In genomic region chr10:80678601-80679377, GRCm38 (mm10) we compare ENCODE assay signal across 7 mouse cellular contexts. TPM values are rescaled to one million over a fixed set of nuclear protein-coding genes. Genes with fewer than 3 reads are reported as not detected.
DNase-seq lines count a peak whose midpoint lies in the region; ATAC-seq and TF ChIP-seq lines count a peak whose summit lies in the region.

No protein-coding gene starts in this region.

- TF ChIP-seq CTCF in hindbrain, postnatal 0 days (IDR thresholded peaks at IDR 0.05; ENCODE audit: low read depth), result no peak

- no peaks in the 10 kb centered on the region for H3K9me3 ChIP-seq in embryonic facial prominence, embryonic 11.5 days (replicated peaks; ENCODE audit: control insufficient read depth, low read length)
- no peaks in the 10 kb centered on the region for H3K9me3 ChIP-seq in hindbrain, postnatal 0 days (ENCODE audit: low read length)
- H3K9me3 ChIP-seq in lung, embryonic 16.5 days (ENCODE audit: control insufficient read depth, low read length), result no peaks in the 10 kb centered on the region

- peak overlapping the region; percentile 94; the same call in 1 of the 2 replicates for H3K27ac ChIP-seq in embryonic facial prominence, embryonic 11.5 days (replicated peaks; ENCODE audit: low read depth, low read length)
- H3K27ac ChIP-seq in hindbrain, postnatal 0 days, result peak overlapping the region; percentile 97
- peak overlapping the region; percentile 98 for H3K27ac ChIP-seq in lung, embryonic 16.5 days (ENCODE audit: low read length)

- H3K4me1 ChIP-seq in embryonic facial prominence, embryonic 11.5 days (ENCODE audit: control insufficient read depth, insufficient read depth, low read length), result peaks cover 17% of the 10 kb centered on the region
- peaks cover 41% of the 10 kb centered on the region for H3K4me1 ChIP-seq in hindbrain, postnatal 0 days (ENCODE audit: insufficient read depth, low read length)
- H3K4me1 ChIP-seq in lung, embryonic 16.5 days (replicated peaks; ENCODE audit: control insufficient read depth, insufficient read depth, low read length), result peaks cover 40% of the 10 kb centered on the region

- H3K9ac ChIP-seq in embryonic facial prominence, embryonic 11.5 days (replicated peaks; ENCODE audit: low read length), result no peak overlapping the region; the same call in 1 of the 2 replicates
- H3K9ac ChIP-seq in hindbrain, postnatal 0 days (replicated peaks; ENCODE audit: low read length), result no peak overlapping the region
- H3K9ac ChIP-seq in lung, embryonic 16.5 days (ENCODE audit: low read length), result peak overlapping the region; percentile 80; the same call in 1 of the 2 replicates

- no peaks in the 10 kb centered on the region for H3K36me3 ChIP-seq in embryonic facial prominence, embryonic 11.5 days (replicated peaks; ENCODE audit: control insufficient read depth, insufficient read depth, low read depth, low read length)
- no peaks in the 10 kb centered on the region for H3K36me3 ChIP-seq in hindbrain, postnatal 0 days (ENCODE audit: insufficient read depth, low read length)
- H3K36me3 ChIP-seq in lung, embryonic 16.5 days (ENCODE audit: control insufficient read depth, insufficient read depth, low read length), result no peaks in the 10 kb centered on the region

- no peak for ATAC-seq in embryonic facial prominence, embryonic 11.5 days (replicated peaks; ENCODE audit: insufficient number of reproducible peaks, low FRiP score, low TSS enrichment, low read depth)
- ATAC-seq in hindbrain, postnatal 0 days, result no peak
- ATAC-seq in lung, embryonic 16.5 days (ENCODE audit: low read depth), result peak; percentile 2; the same call in 1 of the 2 replicates

- 63% methylated on average over 7 of the region's 10 CpGs for WGBS in embryonic facial prominence, embryonic 11.5 days
- WGBS in hindbrain, postnatal 0 days, result 40% methylated on average over 10 of the region's 10 CpGs
- 35% methylated on average over 10 of the region's 10 CpGs for WGBS in lung, embryonic 16.5 days

- no peak overlapping the region; the same call in 1 of the 2 replicates for H3K4me3 ChIP-seq in embryonic facial prominence, embryonic 11.5 days (ENCODE audit: low read depth, low read length)
- H3K4me3 ChIP-seq in hindbrain, postnatal 0 days (ENCODE audit: low read length), result no peak overlapping the region
- H3K4me3 ChIP-seq in lung, embryonic 16.5 days (ENCODE audit: low read length), result no peak overlapping the region

- H3K27me3 ChIP-seq in embryonic facial prominence, embryonic 11.5 days (ENCODE audit: control insufficient read depth, insufficient read depth, low read length), result no peaks in the 10 kb centered on the region
- H3K27me3 ChIP-seq in hindbrain, postnatal 0 days (ENCODE audit: insufficient read depth, low read length), result no peaks in the 10 kb centered on the region
- no peaks in the 10 kb centered on the region for H3K27me3 ChIP-seq in lung, embryonic 16.5 days (ENCODE audit: control insufficient read depth, insufficient read depth, low read depth, low read length)

- DNase-seq in spleen, postnatal 4 days (ENCODE audit: low spot score in 2 of 2), result peak; percentile 61 to 77
- no peak for DNase-seq in spleen, adult 12 weeks (ENCODE audit: low spot score)
- DNase-seq in embryonic facial prominence, embryonic 11.5 days (ENCODE audit: low spot score), result no peak
- peak; percentile 25 for DNase-seq in hindbrain, postnatal 0 days (ENCODE audit: low spot score)
- peak; percentile 47 for DNase-seq in thymus, postnatal 25 days
- DNase-seq in right cerebral cortex, postnatal 10 days (ENCODE audit: low spot score in 2 of 2), result no peak

- H3K4me2 ChIP-seq in embryonic facial prominence, embryonic 11.5 days (ENCODE audit: low read depth, low read length), result no peak overlapping the region
- no peak overlapping the region for H3K4me2 ChIP-seq in hindbrain, postnatal 0 days (ENCODE audit: low read depth, low read length)
- peak overlapping the region; percentile 71 for H3K4me2 ChIP-seq in lung, embryonic 16.5 days (ENCODE audit: low read depth, low read length)

RNA-seq across cellular contexts. Expression of gene Mknk2, which starts 0.9 kb away (rescaled TPM):
- 63.7 and 67.0 TPM in 2 replicates for polyA plus RNA-seq in embryonic facial prominence, embryonic 11.5 days (2014; fragmentation: Nextera tagmentation; extraction: Ambion mirVana)
- total RNA-seq in hindbrain, postnatal 0 days (2014; rRNA removed), result 84.5 and 95.4 TPM in 2 replicates
- polyA plus RNA-seq in hindbrain, postnatal 0 days (2015; fragmentation: Nextera tagmentation; extraction: Ambion mirVana), result 38.2 and 40.5 TPM in 2 replicates
- polyA plus RNA-seq in lung, embryonic 16.5 days (2015; fragmentation: Nextera tagmentation; extraction: Ambion mirVana), result 66.3 and 82.1 TPM in 2 replicates

RNA-seq across cellular contexts. Expression of gene Btbd2, which starts 21.9 kb away (rescaled TPM):
- polyA plus RNA-seq in embryonic facial prominence, embryonic 11.5 days (2014; fragmentation: Nextera tagmentation; extraction: Ambion mirVana), result 53.5 and 56.3 TPM in 2 replicates
- 209 and 213 TPM in 2 replicates for total RNA-seq in hindbrain, postnatal 0 days (2014; rRNA removed)
- polyA plus RNA-seq in hindbrain, postnatal 0 days (2015; fragmentation: Nextera tagmentation; extraction: Ambion mirVana), result 81.9 and 82.8 TPM in 2 replicates
- 15.3 and 33.2 TPM in 2 replicates for polyA plus RNA-seq in lung, embryonic 16.5 days (2015; fragmentation: Nextera tagmentation; extraction: Ambion mirVana)

RNA-seq across cellular contexts. Expression of gene Mob3a, which starts 23.0 kb away (rescaled TPM):
- 42.3 and 45.0 TPM in 2 replicates for polyA plus RNA-seq in embryonic facial prominence, embryonic 11.5 days (2014; fragmentation: Nextera tagmentation; extraction: Ambion mirVana)
- total RNA-seq in hindbrain, postnatal 0 days (2014; rRNA removed), result 68.3 and 76.4 TPM in 2 replicates
- 37.2 and 38.8 TPM in 2 replicates for polyA plus RNA-seq in hindbrain, postnatal 0 days (2015; fragmentation: Nextera tagmentation; extraction: Ambion mirVana)
- polyA plus RNA-seq in lung, embryonic 16.5 days (2015; fragmentation: Nextera tagmentation; extraction: Ambion mirVana), result 42.3 and 45.7 TPM in 2 replicates

RNA-seq across cellular contexts. Expression of gene Izumo4, which starts 23.2 kb away (rescaled TPM):
- 4.8 and 7.6 TPM in 2 replicates for polyA plus RNA-seq in embryonic facial prominence, embryonic 11.5 days (2014; fragmentation: Nextera tagmentation; extraction: Ambion mirVana)
- 31.1 and 31.6 TPM in 2 replicates for total RNA-seq in hindbrain, postnatal 0 days (2014; rRNA removed)
- 46.7 and 52.2 TPM in 2 replicates for polyA plus RNA-seq in hindbrain, postnatal 0 days (2015; fragmentation: Nextera tagmentation; extraction: Ambion mirVana)
- polyA plus RNA-seq in lung, embryonic 16.5 days (2015; fragmentation: Nextera tagmentation; extraction: Ambion mirVana), result 23.6 and 26.8 TPM in 2 replicates

RNA-seq across cellular contexts. Expression of gene Csnk1g2, which starts 56.2 kb away (rescaled TPM):
- polyA plus RNA-seq in embryonic facial prominence, embryonic 11.5 days (2014; fragmentation: Nextera tagmentation; extraction: Ambion mirVana), result 93.4 and 97.9 TPM in 2 replicates
- total RNA-seq in hindbrain, postnatal 0 days (2014; rRNA removed), result 128 and 156 TPM in 2 replicates
- polyA plus RNA-seq in hindbrain, postnatal 0 days (2015; fragmentation: Nextera tagmentation; extraction: Ambion mirVana), result 94.3 and 95.5 TPM in 2 replicates
- polyA plus RNA-seq in lung, embryonic 16.5 days (2015; fragmentation: Nextera tagmentation; extraction: Ambion mirVana), result 20.6 and 38.4 TPM in 2 replicates

Comparison
In these comparisons a context has a peak if more than half of its experiments do, and no peak if none do; other contexts are left out.
1. DNase-seq: peak in spleen, postnatal 4 days (2 of 2), hindbrain, postnatal 0 days (single experiment) and thymus, postnatal 25 days (single experiment); none in spleen, adult 12 weeks (single experiment), embryonic facial prominence, embryonic 11.5 days (single experiment) and right cerebral cortex, postnatal 10 days (0 of 2).
2. Peak in every context shown above with its lines, with median percentiles within 50 percentile points of each other: H3K27ac ChIP-seq.